Mouse (Mus musculus): ENCODE results near the gene Rtf2. TPM values are rescaled to one million over a fixed set of nuclear protein-coding genes. Genes with fewer than 3 reads are reported as not detected.

Gene Rtf2
- polyA plus RNA-seq, 1 experiment from 2014 or later = 87.9 TPM

DNA sequence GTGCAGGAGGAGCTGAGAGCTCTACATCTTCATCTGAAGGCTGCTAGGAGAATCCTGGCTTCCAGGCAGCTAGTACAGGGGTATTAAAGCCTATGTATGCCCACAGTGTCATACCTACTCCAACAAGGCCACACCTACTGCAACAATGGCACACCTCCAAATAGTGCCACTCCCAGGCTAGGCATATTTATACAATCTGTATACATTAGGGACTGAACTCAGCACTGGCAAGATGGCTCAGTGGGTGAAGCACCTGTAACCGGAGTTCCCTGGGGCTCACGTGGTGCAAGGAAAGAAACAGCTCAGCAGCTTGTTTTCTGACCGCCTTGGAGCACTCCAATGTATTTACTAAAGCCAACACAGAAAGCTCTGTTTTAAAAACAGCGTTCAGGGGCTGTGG is 5.3 kb downstream of the Rtf2 start:
- Histone ChIP-seq H3K9ac (replicated peaks) (no peak overlapping the region), H3K4me2 (replicated peaks) (no peak overlapping the region), H3K9me3 (no peaks in the 10 kb centered on the region), H3K36me3 (peaks cover 57% of the 10 kb centered on the region), H3K27me3 (no peaks in the 10 kb centered on the region), H3K4me3 (no peak overlapping the region), H3K4me1 (peaks cover 13% of the 10 kb centered on the region), H3K27ac (replicated peaks) (no peak overlapping the region)
- WGBS = 92% methylated on average over 4 of the region's 4 CpGs
- no peak for ATAC-seq (ENCODE audit: low FRiP score, low read depth)

DNA sequence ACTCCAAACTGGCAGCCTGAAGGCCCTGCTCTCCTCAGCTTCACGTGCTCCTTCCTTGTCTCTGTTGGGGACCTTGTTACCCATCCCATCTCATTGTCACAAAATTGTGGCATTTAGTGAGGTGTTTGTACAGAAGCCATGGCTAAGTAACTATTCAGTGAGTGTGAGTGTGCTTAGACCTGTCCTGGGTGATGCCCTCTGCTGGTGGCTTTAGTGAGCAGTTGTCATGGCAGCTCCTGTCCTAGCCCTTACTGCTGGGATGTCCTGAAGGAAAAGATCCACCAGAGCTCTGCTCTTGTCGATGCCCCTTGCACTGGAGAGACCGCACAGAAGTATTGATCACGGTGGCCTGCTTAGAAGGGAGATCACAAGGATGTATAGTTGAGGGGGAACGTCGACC is 7.0 kb downstream of the Rtf2 start:
- Histone ChIP-seq H3K9me3 (no peaks in the 10 kb centered on the region), H3K36me3 (peaks cover 72% of the 10 kb centered on the region), H3K27me3 (no peaks in the 10 kb centered on the region), H3K4me2 (replicated peaks) (no peak overlapping the region), H3K4me3 (no peak overlapping the region), H3K9ac (replicated peaks) (no peak overlapping the region), H3K27ac (replicated peaks) (no peak overlapping the region), H3K4me1 (no peaks in the 10 kb centered on the region)
- 93% methylated on average over 6 of the region's 6 CpGs for WGBS
- no peak for ATAC-seq (ENCODE audit: low FRiP score, low read depth)

DNA sequence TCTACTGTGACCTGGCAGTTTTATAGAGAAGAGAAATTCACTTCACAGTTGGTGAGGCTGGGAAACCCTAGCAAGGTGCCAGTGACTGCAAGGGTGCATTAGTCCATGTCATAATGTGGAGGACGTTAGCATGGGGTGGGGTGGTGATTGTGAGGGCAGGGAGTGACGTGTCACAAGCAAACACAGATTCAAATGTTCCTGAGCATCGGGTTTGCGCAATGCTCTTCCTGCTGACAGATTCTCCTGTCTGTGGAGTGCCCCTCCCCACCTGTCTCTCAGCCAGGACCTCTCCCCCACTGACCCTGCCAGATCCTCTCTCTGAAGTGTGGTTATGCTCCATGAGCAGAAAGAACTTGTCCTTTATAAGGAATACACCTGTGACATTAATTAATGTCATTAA is 8.0 kb downstream of the Rtf2 start:
- H3K4me1 ChIP-seq = no peaks in the 10 kb centered on the region
- H3K36me3 ChIP-seq = peaks cover 82% of the 10 kb centered on the region
- H3K4me2 ChIP-seq (replicated peaks) = no peak overlapping the region
- H3K9me3 ChIP-seq = no peaks in the 10 kb centered on the region
- WGBS = 94% methylated on average over 4 of the region's 4 CpGs
- no peak overlapping the region for H3K27ac ChIP-seq (replicated peaks)
- no peak for ATAC-seq (ENCODE audit: low FRiP score, low read depth)
- H3K27me3 ChIP-seq = no peaks in the 10 kb centered on the region
- no peak overlapping the region for H3K9ac ChIP-seq (replicated peaks)
- no peak overlapping the region for H3K4me3 ChIP-seq

DNA sequence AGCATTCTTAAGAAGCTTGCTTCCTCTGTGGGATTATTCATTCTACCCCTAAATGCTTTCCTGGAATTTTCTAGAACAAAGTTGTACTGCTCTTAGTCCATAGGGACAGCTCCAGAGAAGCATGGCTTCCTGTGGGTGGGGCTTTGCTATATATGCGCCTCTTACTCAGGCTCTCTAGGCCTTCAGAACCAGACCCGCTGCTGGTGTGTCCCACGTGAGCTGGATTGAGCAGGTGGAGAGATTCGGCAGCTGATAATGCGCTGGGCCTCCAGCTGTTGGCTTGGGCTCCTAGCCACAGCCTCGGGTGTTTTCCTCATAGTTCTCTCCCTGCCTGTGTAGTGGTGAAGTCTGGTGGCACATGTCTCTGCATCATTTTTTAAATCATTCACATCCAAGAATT is 10.3 kb downstream of the Rtf2 start:
- Histone ChIP-seq H3K27me3 (no peaks in the 10 kb centered on the region), H3K9me3 (no peaks in the 10 kb centered on the region), H3K4me2 (replicated peaks) (no peak overlapping the region), H3K36me3 (peaks cover 90% of the 10 kb centered on the region), H3K27ac (replicated peaks) (no peak overlapping the region), H3K4me1 (no peaks in the 10 kb centered on the region), H3K4me3 (no peak overlapping the region), H3K9ac (replicated peaks) (no peak overlapping the region)
- no peak for ATAC-seq (ENCODE audit: low FRiP score, low read depth)
- 95% methylated on average over 6 of the region's 6 CpGs for WGBS

DNA sequence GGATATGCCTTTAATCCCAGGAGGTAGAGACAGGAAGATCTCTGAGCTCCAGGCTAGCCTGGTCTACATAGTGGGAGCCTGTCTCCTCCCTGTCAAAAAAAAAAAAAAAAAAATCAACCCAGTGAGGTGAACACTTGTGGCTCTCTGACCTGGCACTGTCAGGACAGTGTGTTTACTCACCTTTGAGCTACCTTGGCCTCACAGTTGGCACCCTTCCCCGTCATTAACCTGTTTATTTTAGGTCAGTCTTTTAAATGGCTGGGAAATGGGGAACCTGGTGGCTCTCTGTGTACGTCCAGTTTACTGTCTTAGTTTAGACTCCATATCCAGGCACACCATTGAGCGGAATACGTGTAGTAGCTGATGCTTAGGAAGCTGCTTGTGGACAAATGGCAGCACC is 11.7 kb downstream of the Rtf2 start:
- H3K4me3 ChIP-seq = no peak overlapping the region
- H3K36me3 ChIP-seq = peaks cover 89% of the 10 kb centered on the region
- no peaks in the 10 kb centered on the region for H3K9me3 ChIP-seq
- H3K4me1 ChIP-seq = no peaks in the 10 kb centered on the region
- H3K9ac ChIP-seq (replicated peaks) = no peak overlapping the region
- no peak overlapping the region for H3K27ac ChIP-seq (replicated peaks)
- no peak overlapping the region for H3K4me2 ChIP-seq (replicated peaks)
- no peak for ATAC-seq (ENCODE audit: low FRiP score, low read depth)
- 95% methylated on average over 4 of the region's 4 CpGs for WGBS
- no peaks in the 10 kb centered on the region for H3K27me3 ChIP-seq

DNA sequence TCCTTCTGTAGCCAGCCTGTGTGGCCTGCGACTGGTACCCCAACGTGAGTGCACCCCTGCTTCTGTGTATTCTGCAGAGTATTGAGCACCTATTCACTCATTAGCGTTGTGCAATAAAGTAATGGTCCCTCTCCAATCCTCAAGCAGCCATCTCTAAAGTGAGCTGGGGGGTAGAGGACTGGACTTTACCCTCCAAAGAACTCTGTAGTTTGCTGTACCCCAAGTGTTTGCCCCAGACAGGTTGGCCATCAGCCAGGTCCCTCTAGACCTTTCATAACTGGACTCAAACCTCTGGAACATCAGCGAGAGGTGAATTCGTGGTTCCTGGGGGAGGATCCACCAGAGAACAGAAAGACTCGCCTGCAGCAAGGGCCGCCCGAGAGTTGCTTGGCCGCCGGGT is 12.1 kb downstream of the Rtf2 start:
- Histone ChIP-seq H3K27ac (replicated peaks) (no peak overlapping the region), H3K36me3 (peaks cover 89% of the 10 kb centered on the region), H3K27me3 (no peaks in the 10 kb centered on the region), H3K9ac (replicated peaks) (no peak overlapping the region), H3K4me1 (no peaks in the 10 kb centered on the region), H3K4me2 (replicated peaks) (no peak overlapping the region), H3K4me3 (no peak overlapping the region), H3K9me3 (no peaks in the 10 kb centered on the region)
- ATAC-seq (ENCODE audit: low FRiP score, low read depth) = no peak
- 96% methylated on average over 10 of the region's 10 CpGs for WGBS

DNA sequence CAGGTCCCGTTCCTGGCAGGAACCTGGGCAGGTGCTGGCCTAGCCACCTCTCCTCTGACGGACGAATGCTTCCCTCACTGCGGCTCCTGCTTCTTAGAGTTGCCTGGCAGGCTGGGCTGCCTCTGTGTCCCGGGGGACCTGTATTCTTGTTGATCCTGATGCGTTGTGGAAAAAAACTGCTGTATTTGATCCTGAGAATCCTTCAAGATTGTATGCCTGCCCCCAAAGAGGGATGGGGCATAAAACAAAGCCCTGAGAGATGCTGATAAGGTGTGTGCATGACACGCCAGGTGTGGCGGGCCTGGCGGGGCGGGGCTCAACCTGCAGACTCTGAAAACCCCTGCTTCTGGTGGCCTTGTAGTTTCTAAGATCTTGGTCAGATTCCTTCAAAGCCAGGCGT is 18.1 kb downstream of the Rtf2 start, which contains the start of gene Gcnt7:
Gene Gcnt7, minus strand, starts transcription at position 101 of the 400 bp plus-strand sequence.
- H3K27ac ChIP-seq (replicated peaks) = no peak within 1 kb of the TSS
- peaks cover 58% of the 10 kb centered on the region for H3K36me3 ChIP-seq

DNA sequence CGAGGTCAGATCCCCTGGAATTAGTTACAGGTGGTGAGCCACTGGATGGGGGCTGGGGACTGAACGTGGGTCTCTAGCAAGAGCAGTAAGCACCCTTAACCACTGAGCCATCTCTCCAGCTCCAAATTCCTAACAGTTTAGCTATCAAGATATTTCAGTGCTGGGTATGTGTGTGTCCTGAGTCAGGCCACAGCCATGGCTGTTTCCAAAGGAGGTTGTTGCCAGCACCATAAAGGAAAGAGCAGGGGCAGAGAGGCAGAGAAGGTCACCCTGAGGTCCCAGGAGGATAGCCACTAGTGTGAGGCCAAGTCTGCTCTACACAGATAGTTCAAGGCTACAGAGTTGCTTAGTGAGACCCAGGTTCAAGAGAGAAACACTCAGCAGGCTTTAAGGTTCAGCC is 20.3 kb downstream of the Rtf2 start:
- WGBS = 83% methylated on average over 2 of the region's 2 CpGs

More for the DNA sequence above, 18.1 kb downstream of the Rtf2 start, which contains the start of gene Gcnt7:
- Histone ChIP-seq H3K27me3 (no peaks in the 10 kb centered on the region), H3K9ac (replicated peaks) (no peak within 1 kb of the TSS), H3K9me3 (no peaks in the 10 kb centered on the region), H3K4me2 (replicated peaks) (no peak within 1 kb of the TSS), H3K4me1 (no peaks in the 10 kb centered on the region), H3K4me3 (no peak within 1 kb of the TSS)
- ATAC-seq (ENCODE audit: low FRiP score, low read depth) = no peak
- WGBS = 87% methylated on average over 11 of the region's 11 CpGs

DNA sequence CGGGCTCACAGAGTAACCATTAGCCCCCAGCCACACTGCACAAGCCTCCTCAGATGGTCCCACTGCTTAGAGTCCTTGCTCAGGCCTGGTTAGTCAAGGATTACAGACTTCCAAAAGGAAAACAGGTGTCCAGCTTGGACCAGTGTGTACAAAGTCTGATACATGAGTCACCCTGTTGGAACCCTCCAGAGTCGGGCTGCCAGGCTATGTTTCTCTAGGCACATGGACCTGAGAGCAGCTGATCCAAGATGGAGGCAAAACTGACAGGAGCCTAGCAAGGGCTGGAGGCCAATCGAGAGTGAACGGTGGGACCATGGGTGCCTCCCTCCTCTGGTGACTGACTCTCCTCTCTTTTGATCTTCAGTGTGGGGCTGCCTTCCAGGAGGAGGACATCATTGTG is 22.5 kb downstream of the Rtf2 start:
- no peak overlapping the region for H3K4me2 ChIP-seq (replicated peaks)
- H3K27me3 ChIP-seq = no peaks in the 10 kb centered on the region
- no peaks in the 10 kb centered on the region; the same call in 1 of the 2 replicates for H3K4me1 ChIP-seq
- H3K27ac ChIP-seq (replicated peaks) = no peak overlapping the region
- ATAC-seq (ENCODE audit: low FRiP score, low read depth) = no peak
- H3K36me3 ChIP-seq = peaks cover 66% of the 10 kb centered on the region
- no peak overlapping the region for H3K4me3 ChIP-seq
- WGBS = 90% methylated on average over 4 of the region's 4 CpGs
- no peaks in the 10 kb centered on the region for H3K9me3 ChIP-seq
- no peak overlapping the region for H3K9ac ChIP-seq (replicated peaks)

More for the DNA sequence above, 20.3 kb downstream of the Rtf2 start:
- no peak overlapping the region for H3K4me3 ChIP-seq
- H3K9me3 ChIP-seq = no peaks in the 10 kb centered on the region
- H3K36me3 ChIP-seq = peaks cover 65% of the 10 kb centered on the region
- no peak overlapping the region for H3K27ac ChIP-seq (replicated peaks)
- H3K4me2 ChIP-seq (replicated peaks) = no peak overlapping the region
- H3K9ac ChIP-seq (replicated peaks) = no peak overlapping the region
- no peaks in the 10 kb centered on the region for H3K4me1 ChIP-seq
- no peaks in the 10 kb centered on the region for H3K27me3 ChIP-seq
- no peak for ATAC-seq (ENCODE audit: low FRiP score, low read depth)

DNA sequence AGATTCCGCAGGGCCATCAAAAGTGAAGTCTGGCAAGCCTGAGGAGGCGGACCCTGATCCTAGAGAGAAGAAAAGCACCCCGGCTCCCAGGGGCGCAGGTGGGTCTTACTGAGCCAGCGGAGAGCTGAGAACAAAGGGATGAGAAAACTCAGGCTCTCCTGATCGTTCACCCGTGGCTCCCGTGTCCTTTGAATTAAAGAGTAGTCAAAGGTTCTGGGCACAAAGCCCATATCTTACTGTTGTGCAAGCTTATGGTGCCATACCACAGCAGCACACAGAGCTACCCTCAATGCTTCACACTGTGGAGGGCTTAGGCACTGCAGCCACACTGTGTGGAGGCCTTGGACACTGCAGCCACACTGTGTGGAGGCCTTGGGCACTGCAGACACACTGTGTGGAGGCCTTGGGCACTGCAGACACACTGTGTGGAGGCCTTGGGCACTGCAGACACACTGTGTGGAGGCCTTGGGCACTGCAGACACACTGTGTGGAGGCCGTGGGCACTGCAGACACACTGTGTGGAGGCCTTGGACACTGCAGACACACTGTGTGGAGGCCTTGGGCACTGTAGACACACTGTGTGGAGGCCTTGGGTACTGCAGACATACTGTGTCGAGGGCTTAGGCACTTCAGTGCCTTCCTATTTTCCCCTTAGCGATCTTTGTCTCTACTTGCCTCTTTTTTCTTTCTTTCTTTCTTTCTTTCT is 26.2 kb downstream of the Rtf2 start:
- H3K9me3 ChIP-seq = no peaks in the 10 kb centered on the region
- 76% methylated on average over 11 of the region's 11 CpGs for WGBS
- no peak overlapping the region for H3K9ac ChIP-seq (replicated peaks)
- no peaks in the 10 kb centered on the region; the same call in 1 of the 2 replicates for H3K4me1 ChIP-seq
- no peak for ATAC-seq (ENCODE audit: low FRiP score, low read depth)
- no peaks in the 10 kb centered on the region for H3K27me3 ChIP-seq
- H3K36me3 ChIP-seq = peaks cover 76% of the 10 kb centered on the region
- no peak overlapping the region for H3K4me2 ChIP-seq (replicated peaks)
- H3K27ac ChIP-seq (replicated peaks) = no peak overlapping the region
- no peak overlapping the region for H3K4me3 ChIP-seq

DNA sequence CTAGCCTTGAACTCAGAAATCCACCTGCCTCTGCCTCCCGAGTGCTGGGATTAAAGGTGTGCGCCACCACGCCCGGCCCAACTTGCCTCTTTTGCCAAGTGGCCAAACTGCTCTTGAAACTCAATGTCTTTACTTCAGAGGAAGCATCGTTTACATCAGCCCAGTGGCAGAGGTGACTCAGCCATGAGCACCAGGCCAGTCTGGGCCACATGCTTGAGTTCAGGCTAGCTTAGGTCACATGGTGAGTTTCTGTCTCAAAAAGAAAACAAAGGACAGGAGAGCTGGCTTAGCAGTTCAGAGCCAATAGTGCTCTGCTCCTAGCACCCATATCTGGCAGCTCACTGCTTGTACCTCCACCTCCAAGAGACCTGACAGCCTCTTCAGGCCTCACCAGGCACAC is 26.9 kb downstream of the Rtf2 start:
- Histone ChIP-seq H3K36me3 (peaks cover 74% of the 10 kb centered on the region), H3K4me1 (no peaks in the 10 kb centered on the region; the same call in 1 of the 2 replicates), H3K4me3 (no peak overlapping the region), H3K9ac (replicated peaks) (no peak overlapping the region), H3K27me3 (no peaks in the 10 kb centered on the region), H3K9me3 (no peaks in the 10 kb centered on the region), H3K27ac (replicated peaks) (no peak overlapping the region), H3K4me2 (replicated peaks) (no peak overlapping the region)
- WGBS = 91% methylated on average over 5 of the region's 5 CpGs
- no peak for ATAC-seq (ENCODE audit: low FRiP score, low read depth)

DNA sequence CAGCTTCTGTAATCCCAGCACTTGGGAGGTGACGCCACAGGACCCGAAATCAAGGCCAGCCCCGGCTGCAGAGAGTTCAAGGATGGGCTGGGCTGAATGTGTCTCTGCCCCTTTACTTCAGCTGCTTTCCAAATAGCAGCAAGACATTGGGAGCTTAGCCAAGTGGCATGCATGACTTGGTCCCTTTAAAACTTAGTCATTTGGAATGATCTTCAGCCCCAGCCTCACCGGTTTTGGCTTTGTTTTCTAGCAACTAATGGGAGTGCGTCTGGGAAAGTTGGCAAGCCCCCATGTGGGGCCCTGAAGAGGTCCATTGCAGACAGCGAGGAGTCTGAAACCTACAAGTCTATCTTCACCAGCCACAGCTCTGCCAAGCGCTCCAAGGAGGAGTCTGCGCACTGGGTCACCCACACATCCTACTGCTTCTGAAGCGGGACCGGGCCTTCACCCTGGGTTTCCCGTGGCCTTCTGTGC is 28.0 kb downstream of the Rtf2 start:
- Histone ChIP-seq H3K9ac (replicated peaks) (no peak overlapping the region), H3K36me3 (peaks cover 64% of the 10 kb centered on the region), H3K4me1 (no peaks in the 10 kb centered on the region; the same call in 1 of the 2 replicates), H3K4me3 (no peak overlapping the region), H3K4me2 (replicated peaks) (no peak overlapping the region), H3K9me3 (no peaks in the 10 kb centered on the region), H3K27me3 (no peaks in the 10 kb centered on the region), H3K27ac (replicated peaks) (no peak overlapping the region)
- 80% methylated on average over 11 of the region's 11 CpGs for WGBS
- peak; percentile 12; the same call in 1 of the 2 replicates for ATAC-seq (ENCODE audit: low FRiP score, low read depth)
